Mouse (Mus musculus): ENCODE measurements around the gene Rhoq.

GRCm38 (mm10) chr17:86981701-86982100, 18.8 kb downstream of the Rhoq start:
- TF ChIP-seq POLR2A (IDR thresholded peaks at IDR 0.05; ENCODE audit: borderline replicate concordance, extremely low read depth, insufficient read depth, insufficient read length, poor library complexity, severe bottlenecking) (no peak), CTCF (IDR thresholded peaks at IDR 0.05; ENCODE audit: borderline replicate concordance, extremely low read depth, insufficient read depth, insufficient read length) (no peak)
